Mouse (Mus musculus) liver, adult 2 months (tissue): ENCODE data around the gene Isx.

Experiments used
- CTCF ChIP-seq: fragments of 200-500 bp; IDR thresholded peaks from 2 replicates; pipeline ENCODE4 v1.5.1; 2011; ENCODE audit warnings: low read depth, low read length, control low read depth
- POLR2A ChIP-seq: fragments of 200-500 bp; IDR thresholded peaks from 2 replicates; pipeline ENCODE4 v1.6.1; 2011; ENCODE audit warnings: low read length, control low read depth; ENCODE audit not compliant: insufficient read depth; ENCODE audit errors: extremely low read depth

DNA sequence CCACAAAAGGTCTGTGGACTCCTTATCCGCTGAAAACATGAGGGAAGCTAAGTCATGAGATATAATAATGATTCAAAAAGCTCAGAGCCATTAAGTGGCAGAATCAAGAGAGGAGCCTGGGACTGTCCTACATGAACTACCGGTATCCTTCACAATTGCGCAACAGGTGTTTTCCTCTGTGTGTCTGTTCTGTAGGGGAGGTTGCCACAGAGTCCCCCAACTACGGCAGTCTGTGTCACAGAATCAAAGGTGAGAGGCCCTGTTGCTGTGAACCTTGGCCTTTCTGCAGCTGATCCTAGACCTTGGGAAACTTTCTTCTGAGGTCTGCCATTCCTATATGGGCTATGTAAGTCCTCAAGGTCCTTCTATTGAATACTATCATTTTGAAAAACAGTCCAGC, 13.7 kb upstream of the Isx start:
- no peak for TF ChIP-seq POLR2A
- TF ChIP-seq CTCF: no peak
